Mouse (Mus musculus): Measurements from ENCODE around the gene Prkci.
A peak's percentile ranks its signal among the peaks of the same experiment; 100 is the strongest.

The Prkci gene

GRCm38 (mm10) chr3:31083507-31084245, 88.1 kb downstream of the Prkci start:
- DNase-seq (ENCODE audit: low read depth, low spot score), result no peak

GRCm38 (mm10) chr3:31085000-31085399, 89.5 kb downstream of the Prkci start:
- DNase-seq (ENCODE audit: low read depth, low spot score), result no peak

GRCm38 (mm10) chr3:31088789-31089775, 93.5 kb downstream of the Prkci start:
- no peak for DNase-seq (ENCODE audit: low read depth, low spot score)

GRCm38 (mm10) chr3:31089956-31090355, 94.4 kb downstream of the Prkci start:
- DNase-seq (ENCODE audit: low read depth, low spot score), result no peak

- DNase-seq (ENCODE audit: low read depth, low spot score), result no peak
These were observed 97.6 kb downstream of the Prkci start for GRCm38 (mm10) chr3:31093196-31093595.

GRCm38 (mm10) chr3:31093627-31094351, 98.2 kb downstream of the Prkci start:
- no peak for DNase-seq (ENCODE audit: low read depth, low spot score)

GRCm38 (mm10) chr3:31094531-31095178, 99.1 kb downstream of the Prkci start, which contains the start of gene Skil:
TSS of gene Skil (plus strand) at chr3:31095058.
- peak; percentile 77 for DNase-seq (ENCODE audit: low read depth, low spot score)

GRCm38 (mm10) chr3:31095179-31095490, 99.6 kb downstream of the Prkci start:
- DNase-seq (ENCODE audit: low read depth, low spot score), result no peak

GRCm38 (mm10) chr3:31095491-31096154, 100.1 kb downstream of the Prkci start:
- no peak for DNase-seq (ENCODE audit: low read depth, low spot score)

- DNase-seq (ENCODE audit: low read depth, low spot score), result no peak
These were observed 100.9 kb downstream of the Prkci start for GRCm38 (mm10) chr3:31096155-31097101.

- no peak for DNase-seq (ENCODE audit: low read depth, low spot score)
These were observed 101.7 kb downstream of the Prkci start for GRCm38 (mm10) chr3:31097102-31097720.

- DNase-seq (ENCODE audit: low read depth, low spot score), result no peak
These were observed 102.4 kb downstream of the Prkci start for GRCm38 (mm10) chr3:31097976-31098375.

- DNase-seq (ENCODE audit: low read depth, low spot score), result no peak
These were observed 103.0 kb downstream of the Prkci start for GRCm38 (mm10) chr3:31098556-31098955.

GRCm38 (mm10) chr3:31100026-31100425, 104.5 kb downstream of the Prkci start:
- DNase-seq (ENCODE audit: low read depth, low spot score), result no peak

- no peak for DNase-seq (ENCODE audit: low read depth, low spot score)
These were observed 105.3 kb downstream of the Prkci start for GRCm38 (mm10) chr3:31100802-31101201.
